Mouse (Mus musculus): ENCODE data around the gene Lrrc4c. TPM values are rescaled to one million over a fixed set of nuclear protein-coding genes. Genes with fewer than 3 reads are reported as not detected.

Lrrc4c gene
- polyA plus RNA-seq, 1 experiment: not detected

GRCm38 (mm10) chr2:97124246-97124645 is 806.3 kb downstream of the Lrrc4c start:
- Histone ChIP-seq H3K9ac (ENCODE audit: low read depth, poor library complexity, severe bottlenecking) (no peak overlapping the region), H3K4me3 (ENCODE audit: low read depth, low read length) (no peak overlapping the region), H3K27me3 (ENCODE audit: control insufficient read depth, insufficient read depth, low read length, poor library complexity, severe bottlenecking) (no peaks in the 10 kb centered on the region), H3K4me1 (ENCODE audit: control insufficient read depth, insufficient read depth, low read length) (no peaks in the 10 kb centered on the region), H3K36me3 (ENCODE audit: control insufficient read depth, insufficient read depth, low read length, poor library complexity, severe bottlenecking) (no peaks in the 10 kb centered on the region), H3K9me3 (replicated peaks; ENCODE audit: control insufficient read depth, insufficient read depth, low read length, poor library complexity, severe bottlenecking) (no peaks in the 10 kb centered on the region), H3K27ac (ENCODE audit: insufficient read depth, low read length) (no peak overlapping the region)
- TF ChIP-seq POLR2A (IDR thresholded peaks at IDR 0.05; ENCODE audit: insufficient read depth, low read length) (no peak), CTCF (IDR thresholded peaks at IDR 0.05; ENCODE audit: low read depth, low read length) (no peak), EP300 (IDR thresholded peaks at IDR 0.05; ENCODE audit: insufficient read depth, low read depth, low read length) (no peak)

GRCm38 (mm10) chr2:97138454-97138853 is 820.5 kb downstream of the Lrrc4c start:
- H3K9me3 ChIP-seq (replicated peaks; ENCODE audit: control insufficient read depth, insufficient read depth, low read length, poor library complexity, severe bottlenecking): no peaks in the 10 kb centered on the region
- H3K4me3 ChIP-seq (ENCODE audit: low read depth, low read length): no peak overlapping the region
- no peak overlapping the region for H3K27ac ChIP-seq (ENCODE audit: insufficient read depth, low read length)
- no peaks in the 10 kb centered on the region for H3K4me1 ChIP-seq (ENCODE audit: control insufficient read depth, insufficient read depth, low read length)
- H3K9ac ChIP-seq (ENCODE audit: low read depth, poor library complexity, severe bottlenecking): no peak overlapping the region
- no peaks in the 10 kb centered on the region for H3K27me3 ChIP-seq (ENCODE audit: control insufficient read depth, insufficient read depth, low read length, poor library complexity, severe bottlenecking)
- TF ChIP-seq POLR2A (IDR thresholded peaks at IDR 0.05; ENCODE audit: insufficient read depth, low read length) (no peak), EP300 (IDR thresholded peaks at IDR 0.05; ENCODE audit: insufficient read depth, low read depth, low read length) (no peak), CTCF (IDR thresholded peaks at IDR 0.05; ENCODE audit: low read depth, low read length) (no peak)
- H3K36me3 ChIP-seq (ENCODE audit: control insufficient read depth, insufficient read depth, low read length, poor library complexity, severe bottlenecking): no peaks in the 10 kb centered on the region

DNA sequence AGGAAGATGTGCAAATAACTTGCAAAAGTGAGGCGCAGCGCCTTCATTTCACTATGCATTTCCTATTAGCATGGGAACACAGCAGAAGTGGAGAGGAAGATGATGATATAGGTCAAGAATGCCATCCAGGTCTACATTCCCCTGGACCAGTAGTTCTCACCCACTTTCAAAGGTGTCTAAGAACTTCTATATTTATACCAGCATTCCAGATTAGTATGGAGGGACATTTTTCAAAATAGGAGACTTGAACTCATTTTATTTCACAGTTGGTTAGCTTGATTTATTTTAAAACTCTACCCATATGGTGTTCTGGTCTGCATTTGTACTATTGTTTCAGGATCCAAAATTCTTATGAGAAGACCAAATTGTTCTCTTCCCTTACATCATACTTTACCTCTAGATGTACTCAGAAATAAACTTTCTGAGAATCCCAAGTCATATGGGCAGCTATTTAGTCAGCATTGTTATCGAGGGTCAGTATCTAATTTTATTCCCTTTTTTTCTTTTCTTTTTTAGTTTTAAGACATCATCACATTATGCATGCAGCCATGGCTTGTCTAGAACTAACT is 833.7 kb downstream of the Lrrc4c start:
- H3K27ac ChIP-seq (ENCODE audit: insufficient read depth, low read length): no peak overlapping the region
- no peak overlapping the region for H3K9ac ChIP-seq (ENCODE audit: low read depth, poor library complexity, severe bottlenecking)
- TF ChIP-seq POLR2A (IDR thresholded peaks at IDR 0.05; ENCODE audit: insufficient read depth, low read length): no peak
- TF ChIP-seq CTCF (IDR thresholded peaks at IDR 0.05; ENCODE audit: low read depth, low read length): no peak
- no peaks in the 10 kb centered on the region for H3K36me3 ChIP-seq (ENCODE audit: control insufficient read depth, insufficient read depth, low read length, poor library complexity, severe bottlenecking)
- no peak overlapping the region for H3K4me3 ChIP-seq (ENCODE audit: low read depth, low read length)
- no peaks in the 10 kb centered on the region for H3K27me3 ChIP-seq (ENCODE audit: control insufficient read depth, insufficient read depth, low read length, poor library complexity, severe bottlenecking)
- H3K4me1 ChIP-seq (ENCODE audit: control insufficient read depth, insufficient read depth, low read length): no peaks in the 10 kb centered on the region
- H3K9me3 ChIP-seq (replicated peaks; ENCODE audit: control insufficient read depth, insufficient read depth, low read length, poor library complexity, severe bottlenecking): no peaks in the 10 kb centered on the region

GRCm38 (mm10) chr2:97165745-97166144 is 847.8 kb downstream of the Lrrc4c start:
- no peaks in the 10 kb centered on the region for H3K9me3 ChIP-seq (replicated peaks; ENCODE audit: control insufficient read depth, insufficient read depth, low read length, poor library complexity, severe bottlenecking)
- TF ChIP-seq CTCF (IDR thresholded peaks at IDR 0.05; ENCODE audit: low read depth, low read length) (no peak), EP300 (IDR thresholded peaks at IDR 0.05; ENCODE audit: insufficient read depth, low read depth, low read length) (no peak), POLR2A (IDR thresholded peaks at IDR 0.05; ENCODE audit: insufficient read depth, low read length) (no peak)
- no peak overlapping the region for H3K9ac ChIP-seq (ENCODE audit: low read depth, poor library complexity, severe bottlenecking)
- H3K4me3 ChIP-seq (ENCODE audit: low read depth, low read length): no peak overlapping the region
- H3K36me3 ChIP-seq (ENCODE audit: control insufficient read depth, insufficient read depth, low read length, poor library complexity, severe bottlenecking): no peaks in the 10 kb centered on the region
- no peak overlapping the region for H3K27ac ChIP-seq (ENCODE audit: insufficient read depth, low read length)
- no peaks in the 10 kb centered on the region for H3K27me3 ChIP-seq (ENCODE audit: control insufficient read depth, insufficient read depth, low read length, poor library complexity, severe bottlenecking)
- H3K4me1 ChIP-seq (ENCODE audit: control insufficient read depth, insufficient read depth, low read length): no peaks in the 10 kb centered on the region

DNA sequence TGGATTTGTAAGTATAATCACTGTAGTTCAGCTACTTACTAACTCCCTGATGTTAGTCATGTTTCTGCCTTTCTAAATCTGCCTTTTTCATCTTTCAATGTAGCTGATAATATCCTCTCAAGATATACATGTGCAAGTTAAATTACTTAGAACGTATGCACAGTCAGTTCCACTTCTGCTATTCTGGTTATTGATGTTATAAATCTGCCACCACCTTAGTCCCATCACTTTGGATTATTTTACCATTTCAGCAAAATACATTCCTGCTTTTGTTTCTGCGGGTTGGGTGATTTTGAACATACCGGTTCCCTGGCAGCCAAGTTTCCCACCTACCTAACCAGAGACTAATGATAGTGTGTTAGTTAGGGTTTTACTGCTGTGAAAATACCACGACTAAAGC is 860.4 kb downstream of the Lrrc4c start:
- H3K9ac ChIP-seq (ENCODE audit: low read depth, poor library complexity, severe bottlenecking): no peak overlapping the region
- no peak overlapping the region for H3K4me3 ChIP-seq (ENCODE audit: low read depth, low read length)
- no peaks in the 10 kb centered on the region for H3K9me3 ChIP-seq (replicated peaks; ENCODE audit: control insufficient read depth, insufficient read depth, low read length, poor library complexity, severe bottlenecking)
- no peak for TF ChIP-seq POLR2A (IDR thresholded peaks at IDR 0.05; ENCODE audit: insufficient read depth, low read length)
- no peak for TF ChIP-seq EP300 (IDR thresholded peaks at IDR 0.05; ENCODE audit: insufficient read depth, low read depth, low read length)
- no peak for TF ChIP-seq CTCF (IDR thresholded peaks at IDR 0.05; ENCODE audit: low read depth, low read length)
- H3K4me1 ChIP-seq (ENCODE audit: control insufficient read depth, insufficient read depth, low read length): no peaks in the 10 kb centered on the region
- H3K36me3 ChIP-seq (ENCODE audit: control insufficient read depth, insufficient read depth, low read length, poor library complexity, severe bottlenecking): no peaks in the 10 kb centered on the region
- no peak overlapping the region for H3K27ac ChIP-seq (ENCODE audit: insufficient read depth, low read length)
- H3K27me3 ChIP-seq (ENCODE audit: control insufficient read depth, insufficient read depth, low read length, poor library complexity, severe bottlenecking): no peaks in the 10 kb centered on the region; the same call in 1 of the 2 replicates

DNA sequence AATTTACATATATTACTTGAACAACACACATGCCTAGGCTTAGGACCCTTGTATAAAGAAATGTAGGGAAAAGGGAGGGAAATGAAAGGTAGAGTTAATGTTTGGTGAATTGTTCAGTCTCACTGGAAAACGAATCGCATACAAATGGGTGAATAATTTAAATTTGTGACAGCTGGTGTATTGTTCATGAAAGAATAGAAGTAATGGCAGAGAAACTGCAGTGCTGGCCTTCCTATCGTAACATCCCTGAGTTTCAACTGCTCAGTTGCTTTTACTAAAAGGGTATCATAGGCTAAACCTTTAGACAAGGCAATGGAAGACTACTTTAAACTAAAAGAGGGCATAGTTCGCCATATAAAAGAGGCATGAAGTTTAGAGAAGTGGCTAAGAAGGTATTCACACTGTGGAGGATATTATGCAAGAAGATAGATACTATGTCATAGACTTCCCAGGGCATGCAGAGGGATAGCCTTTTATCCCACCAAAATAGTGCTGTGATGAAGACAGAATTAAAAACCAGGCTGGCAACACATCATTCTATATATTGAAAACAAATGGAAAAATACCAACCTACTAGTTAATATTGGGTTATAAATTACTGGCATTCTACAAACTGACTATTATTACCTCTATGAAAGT is 879.1 kb downstream of the Lrrc4c start:
- no peaks in the 10 kb centered on the region for H3K36me3 ChIP-seq (ENCODE audit: control insufficient read depth, insufficient read depth, low read length, poor library complexity, severe bottlenecking)

More for the DNA sequence above, 879.1 kb downstream of the Lrrc4c start:
- no peak overlapping the region for H3K27ac ChIP-seq (ENCODE audit: insufficient read depth, low read length)
- H3K4me3 ChIP-seq (ENCODE audit: low read depth, low read length): no peak overlapping the region
- TF ChIP-seq POLR2A (IDR thresholded peaks at IDR 0.05; ENCODE audit: insufficient read depth, low read length): no peak
- no peak for TF ChIP-seq EP300 (IDR thresholded peaks at IDR 0.05; ENCODE audit: insufficient read depth, low read depth, low read length)
- TF ChIP-seq CTCF (IDR thresholded peaks at IDR 0.05; ENCODE audit: low read depth, low read length): no peak
- H3K9ac ChIP-seq (ENCODE audit: low read depth, poor library complexity, severe bottlenecking): no peak overlapping the region
- H3K4me1 ChIP-seq (ENCODE audit: control insufficient read depth, insufficient read depth, low read length): no peaks in the 10 kb centered on the region
- H3K9me3 ChIP-seq (replicated peaks; ENCODE audit: control insufficient read depth, insufficient read depth, low read length, poor library complexity, severe bottlenecking): no peaks in the 10 kb centered on the region
- no peaks in the 10 kb centered on the region for H3K27me3 ChIP-seq (ENCODE audit: control insufficient read depth, insufficient read depth, low read length, poor library complexity, severe bottlenecking)

All from ES-Bruce4 (cell line).